Mouse (Mus musculus) myocyte (in vitro differentiated cells): ENCODE results near the gene Cdh18.

ENCODE experiments used
- CEBPB ChIP-seq: IDR thresholded peaks from 2 replicates; pipeline ENCODE4 v1.6.1; 2011; ENCODE audit warnings: mild to moderate bottlenecking, moderate library complexity; ENCODE audit not compliant: poor library complexity, insufficient read depth, severe bottlenecking
- E2F4 ChIP-seq: IDR thresholded peaks from one replicate; pipeline ENCODE4 v1.6.1; 2011; ENCODE audit warnings: mild to moderate bottlenecking, control low read depth, moderate library complexity; ENCODE audit not compliant: insufficient read depth
- MAX ChIP-seq: IDR thresholded peaks from one replicate; pipeline ENCODE4 v1.6.1; 2011; ENCODE audit warnings: low read depth, mild to moderate bottlenecking, control low read depth
- MYOD1 ChIP-seq, 3 experiments: IDR thresholded peaks; one replicate each; pipeline ENCODE4 v1.6.1; 2011; ENCODE audit warnings: control low read depth in 2 of 3, low read depth in 2 of 3, mild to moderate bottlenecking in 2 of 3, moderate library complexity in 1 of 3; ENCODE audit not compliant: insufficient read length in 2 of 3, control insufficient read depth in 1 of 3
- MYOG ChIP-seq, 3 experiments: IDR thresholded peaks; one replicate each; pipeline ENCODE4 v1.6.1; 2011; ENCODE audit warnings: control low read depth in 2 of 3, low read depth in 2 of 3, mild to moderate bottlenecking in 2 of 3; ENCODE audit not compliant: insufficient read length in 2 of 3, control insufficient read depth in 1 of 3, insufficient read depth in 1 of 3
- POLR2A ChIP-seq: IDR thresholded peaks from one replicate; pipeline ENCODE4 v1.6.1; 2011; ENCODE audit warnings: low read depth, mild to moderate bottlenecking, control low read depth, moderate library complexity; ENCODE audit not compliant: insufficient read length
- POLR2AphosphoS2 ChIP-seq: IDR thresholded peaks from one replicate; pipeline ENCODE4 v1.6.1; 2011; ENCODE audit warnings: low read depth, control low read depth; ENCODE audit not compliant: insufficient read length
- REST ChIP-seq: IDR thresholded peaks from one replicate; pipeline ENCODE4 v1.6.1; 2011; ENCODE audit warnings: mild to moderate bottlenecking, control low read depth, moderate library complexity; ENCODE audit not compliant: insufficient read depth, insufficient read length
- SRF ChIP-seq: IDR thresholded peaks from one replicate; pipeline ENCODE4 v1.6.1; 2011; ENCODE audit warnings: low read depth; ENCODE audit not compliant: control insufficient read depth, insufficient read length
- TCF12 ChIP-seq: IDR thresholded peaks from one replicate; pipeline ENCODE4 v1.6.1; 2011; ENCODE audit warnings: mild to moderate bottlenecking, control low read depth; ENCODE audit not compliant: poor library complexity, insufficient read depth, severe bottlenecking
- USF1 ChIP-seq: IDR thresholded peaks from one replicate; pipeline ENCODE4 v1.6.1; 2011; ENCODE audit warnings: low read depth, mild to moderate bottlenecking, control low read depth, moderate library complexity

DNA sequence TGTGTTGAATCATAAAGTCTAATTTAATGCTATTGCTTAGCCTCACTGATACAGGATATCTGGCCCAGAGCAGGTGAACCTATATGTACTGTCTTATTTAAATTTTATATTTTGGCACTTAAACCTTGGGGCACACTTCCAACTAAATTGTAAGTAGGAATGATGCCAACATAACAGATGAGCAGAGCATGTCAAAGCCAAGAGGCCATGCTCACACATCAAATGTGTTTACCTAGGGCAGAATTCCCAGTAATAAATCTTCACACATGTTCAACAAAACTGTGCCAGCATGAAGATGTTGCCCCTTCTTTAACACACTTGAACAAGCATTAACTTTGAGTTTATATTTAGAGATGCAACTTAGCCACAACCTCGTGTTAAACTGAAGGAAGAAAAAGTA is 177.8 kb downstream of the Cdh18 start:
- TF ChIP-seq POLR2A (no peak), MYOG (IDR thresholded peaks at IDR 0.05; ENCODE audit: control insufficient read depth in 1 of 3, insufficient read depth in 1 of 3, insufficient read length in 2 of 3, low read depth in 2 of 3) (no peak), REST (no peak), E2F4 (no peak), MYOD1 (IDR thresholded peaks at IDR 0.05; ENCODE audit: control insufficient read depth in 1 of 3, insufficient read length in 2 of 3, low read depth in 2 of 3) (no peak), USF1 (no peak), MAX (no peak), POLR2AphosphoS2 (no peak), CEBPB (no peak), SRF (no peak), TCF12 (no peak)
